Mouse (Mus musculus) intestine, postnatal 0 days (tissue): Measurements from ENCODE around the gene Kirrel. TPM values are rescaled to one million over a fixed set of nuclear protein-coding genes. Genes with fewer than 3 reads are reported as not detected.

Experiments used
- ATAC-seq: fragments of 200-750 bp; cut with Nextera tagmentation; 2 replicates; pipeline ENCODE4 v1.8.0; 2017; ENCODE audit warnings: mild to moderate bottlenecking, moderate TSS enrichment, moderate library complexity
- H3K27ac ChIP-seq: fragments of 300-500 bp; sonication (generic); 2 replicates; pipeline ENCODE4 v1.5.1; 2014; ENCODE audit warnings: mild to moderate bottlenecking, low read depth, low read length, moderate library complexity
- H3K27me3 ChIP-seq: fragments of 300-500 bp; sonication (generic); replicated peaks from 2 replicates; pipeline ENCODE4 v1.6.1; 2014; ENCODE audit warnings: low read length, mixed read lengths; ENCODE audit not compliant: control insufficient read depth, insufficient read depth
- H3K36me3 ChIP-seq: fragments of 300-500 bp; sonication (generic); 2 replicates; pipeline ENCODE4 v1.6.1; 2014; ENCODE audit warnings: mild to moderate bottlenecking, moderate library complexity; ENCODE audit not compliant: control insufficient read depth, insufficient read depth
- H3K4me1 ChIP-seq: fragments of 300-500 bp; sonication (generic); replicated peaks from 2 replicates; pipeline ENCODE4 v1.6.1; 2014; ENCODE audit warnings: antibody characterized with exemption, low read length, mixed read lengths; ENCODE audit not compliant: control insufficient read depth, insufficient read depth
- H3K4me2 ChIP-seq: fragments of 300-500 bp; sonication (generic); replicated peaks from 2 replicates; pipeline ENCODE4 v1.6.1; 2014; ENCODE audit warnings: low read depth, mild to moderate bottlenecking, moderate library complexity
- H3K4me3 ChIP-seq: fragments of 300-500 bp; sonication (generic); 2 replicates; pipeline ENCODE4 v1.5.1; 2014; ENCODE audit warnings: low read depth, low read length
- H3K9ac ChIP-seq: fragments of 300-500 bp; sonication (generic); 2 replicates; pipeline ENCODE4 v1.6.1; 2014; ENCODE audit warnings: mild to moderate bottlenecking, low read depth, low read length
- H3K9me3 ChIP-seq: fragments of 300-500 bp; sonication (generic); 2 replicates; pipeline ENCODE4 v1.6.1; 2016; ENCODE audit warnings: mixed run types; ENCODE audit not compliant: control insufficient read depth
- CTCF ChIP-seq: sonication (generic); IDR thresholded peaks from 2 replicates; pipeline ENCODE4 v1.5.1; 2016; ENCODE audit warnings: low read depth, mild to moderate bottlenecking, control low read depth, antibody characterized with exemption, moderate library complexity
- WGBS: fragments of 180-500 bp; shearing (Covaris S2); extraction: QIAGEN DNeasy Blood & Tissue Kit; methylation state at CpG from one replicate; pipeline ENCODE4 v1.1.7; 2014; 5-methylcytosine and 5-hydroxymethylcytosine counted together
- polyA plus RNA-seq: library from polyadenylated mRNA; unstranded; fragments of >200 nt; fragmentation: Nextera tagmentation; extraction: Ambion mirVana; gene quantifications from 2 replicates; pipeline ENCODE4 v1.2.1, GENCODE M21; 2015

Kirrel gene
- polyA plus RNA-seq, 1 experiment from 2014 or later: 4.4 TPM

DNA sequence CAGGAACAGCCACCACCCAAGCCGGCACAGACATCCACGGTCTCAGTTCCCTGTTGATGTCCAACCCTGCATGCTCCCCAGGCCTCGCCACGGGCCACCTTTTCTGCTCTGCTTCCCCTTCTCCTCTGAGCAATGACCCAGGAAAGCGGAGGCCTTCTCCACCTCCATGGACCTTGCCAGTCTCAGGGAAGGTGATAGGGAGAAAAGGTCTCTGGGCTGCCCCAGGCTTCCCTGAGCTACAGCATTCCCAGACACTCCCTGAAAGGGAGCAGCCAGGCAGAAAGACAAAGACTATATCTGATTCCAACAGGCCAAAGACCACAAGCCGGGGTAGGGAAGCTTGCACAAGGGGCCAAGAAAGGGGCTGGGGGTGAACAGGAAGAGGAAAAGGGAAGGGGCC, 43.6 kb downstream of the Kirrel start:
- H3K27ac ChIP-seq: no peak overlapping the region
- no peak overlapping the region for H3K9ac ChIP-seq
- no peak for TF ChIP-seq CTCF
- no peaks in the 10 kb centered on the region for H3K9me3 ChIP-seq
- WGBS: 78% methylated on average over 6 of the region's 6 CpGs
- H3K4me2 ChIP-seq: no peak overlapping the region
- no peaks in the 10 kb centered on the region for H3K36me3 ChIP-seq
- no peak overlapping the region for H3K4me3 ChIP-seq
- H3K27me3 ChIP-seq: no peaks in the 10 kb centered on the region
- H3K4me1 ChIP-seq: no peaks in the 10 kb centered on the region
- no peak for ATAC-seq

DNA sequence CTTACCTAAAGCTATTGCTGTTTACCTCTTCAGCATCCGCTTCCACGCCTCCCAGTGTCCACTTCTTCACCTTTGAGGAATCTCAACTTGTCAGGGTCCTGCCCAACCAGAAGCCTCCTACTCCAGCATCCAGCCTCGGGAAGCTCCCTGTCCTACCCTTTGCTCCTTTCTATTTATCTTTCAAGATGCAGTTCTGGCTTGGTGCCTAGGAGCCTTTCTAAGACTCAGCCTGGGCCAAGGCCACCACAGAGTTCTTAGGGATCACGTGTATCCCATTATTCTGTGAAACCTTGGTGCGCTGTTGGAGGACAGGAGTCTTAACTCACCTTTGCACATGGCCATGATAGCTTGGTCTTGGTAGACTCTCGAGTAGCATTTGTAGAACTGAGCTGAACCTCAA, 50.8 kb downstream of the Kirrel start:
- no peak overlapping the region for H3K4me2 ChIP-seq
- TF ChIP-seq CTCF: no peak

DNA sequence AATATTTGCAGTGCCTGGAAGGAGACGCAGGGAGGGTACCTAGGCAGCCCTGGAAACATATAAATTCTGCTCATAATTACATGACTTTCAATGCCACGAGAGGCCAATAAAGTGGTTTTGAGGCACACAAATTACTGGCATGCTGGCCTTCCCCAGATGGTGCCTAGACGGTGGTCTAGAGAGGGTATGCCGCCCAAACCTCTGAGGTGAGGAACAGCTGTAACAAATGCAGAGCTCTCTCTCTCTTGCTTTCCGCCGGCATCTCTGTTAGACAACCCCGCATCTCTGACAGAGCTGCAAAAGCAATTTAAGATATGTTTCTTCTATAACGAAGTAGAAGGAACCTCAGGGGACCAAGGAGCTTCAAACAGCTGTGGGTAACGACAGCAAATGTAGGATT, 56.3 kb downstream of the Kirrel start:
- Histone ChIP-seq H3K36me3 (no peaks in the 10 kb centered on the region), H3K4me1 (no peaks in the 10 kb centered on the region), H3K9ac (no peak overlapping the region), H3K4me2 (no peak overlapping the region), H3K9me3 (no peaks in the 10 kb centered on the region), H3K27me3 (no peaks in the 10 kb centered on the region), H3K4me3 (no peak overlapping the region), H3K27ac (no peak overlapping the region)
- TF ChIP-seq CTCF: no peak
- WGBS: 74% methylated on average over 9 of the region's 9 CpGs
- ATAC-seq: no peak

More for the DNA sequence above, 50.8 kb downstream of the Kirrel start:
- WGBS: 70% methylated on average over 6 of the region's 6 CpGs
- H3K9ac ChIP-seq: no peak overlapping the region
- no peaks in the 10 kb centered on the region for H3K36me3 ChIP-seq
- no peak for ATAC-seq
- H3K27ac ChIP-seq: no peak overlapping the region
- no peaks in the 10 kb centered on the region for H3K27me3 ChIP-seq
- H3K4me1 ChIP-seq: no peaks in the 10 kb centered on the region
- H3K4me3 ChIP-seq: no peak overlapping the region
- H3K9me3 ChIP-seq: no peaks in the 10 kb centered on the region

DNA sequence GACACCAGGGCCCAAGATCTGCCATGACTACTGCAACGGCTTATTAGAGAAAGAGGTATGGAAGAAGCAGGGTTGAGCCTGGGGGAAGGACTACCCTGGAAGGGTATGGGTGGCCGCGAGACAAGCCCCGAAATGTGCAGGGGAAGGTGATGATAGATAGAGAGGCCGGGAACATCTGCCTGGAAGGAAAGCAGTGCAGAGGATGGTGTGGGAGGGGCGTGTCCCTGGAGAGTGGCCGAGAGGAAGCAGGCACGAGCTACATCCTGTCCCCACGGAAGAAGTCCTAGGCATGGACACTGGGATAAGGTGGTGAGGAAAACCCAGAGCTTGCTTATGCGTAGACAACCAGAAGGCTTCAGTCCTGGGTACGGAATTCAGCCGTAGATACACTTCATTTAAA, 56.9 kb downstream of the Kirrel start:
- no peak for ATAC-seq
- H3K4me2 ChIP-seq: no peak overlapping the region
- WGBS: 73% methylated on average over 12 of the region's 12 CpGs
- H3K4me1 ChIP-seq: no peaks in the 10 kb centered on the region
- no peak overlapping the region for H3K27ac ChIP-seq
- H3K9ac ChIP-seq: no peak overlapping the region
- no peaks in the 10 kb centered on the region for H3K36me3 ChIP-seq
- no peak overlapping the region for H3K4me3 ChIP-seq
- no peak for TF ChIP-seq CTCF
- H3K27me3 ChIP-seq: no peaks in the 10 kb centered on the region
- H3K9me3 ChIP-seq: no peaks in the 10 kb centered on the region

- no peak for TF ChIP-seq CTCF
- no peak for ATAC-seq
Measured at GRCm38 (mm10) chr3:87115726-87116540, 58.6 kb downstream of the Kirrel start.

GRCm38 (mm10) chr3:87115271-87115670, 59.3 kb downstream of the Kirrel start:
- Histone ChIP-seq H3K9ac (no peak overlapping the region), H3K27ac (0 out of 2 replicates have a peak overlapping the region, but pooled peaks have one; percentile 35), H3K4me3 (no peak overlapping the region), H3K9me3 (no peaks in the 10 kb centered on the region), H3K4me2 (no peak overlapping the region), H3K36me3 (no peaks in the 10 kb centered on the region), H3K4me1 (no peaks in the 10 kb centered on the region), H3K27me3 (no peaks in the 10 kb centered on the region)
- 72% methylated on average over 8 of the region's 8 CpGs for WGBS
- no peak for TF ChIP-seq CTCF
- no peak for ATAC-seq

More at GRCm38 (mm10) chr3:87115726-87116540, 58.6 kb downstream of the Kirrel start:
- Histone ChIP-seq H3K27me3 (no peaks in the 10 kb centered on the region), H3K36me3 (no peaks in the 10 kb centered on the region), H3K4me3 (no peak overlapping the region), H3K9ac (no peak overlapping the region), H3K27ac (peak overlapping the region; percentile 35), H3K4me2 (no peak overlapping the region), H3K4me1 (no peaks in the 10 kb centered on the region), H3K9me3 (no peaks in the 10 kb centered on the region)
- 79% methylated on average over 6 of the region's 6 CpGs for WGBS
